In genomic region chr8:3358060-3358459, GRCm38 (mm10) we compare ENCODE assay signal across 9 mouse cellular contexts. TPM values are rescaled to one million over a fixed set of nuclear protein-coding genes. Genes with fewer than 3 reads are reported as not detected.
A peak's percentile ranks its signal among the peaks of the same experiment; 100 is the strongest.
DNase-seq lines count a peak whose midpoint lies in the region; ATAC-seq and TF ChIP-seq lines count a peak whose summit lies in the region.
"Had no signal": no experiment of that assay in that cellular context is flagged by ENCODE, and none has a peak within 500 bp of the region (broad histone marks: within the 10 kb centered on the region; RNA-seq: fewer than 3 reads in every experiment).

No protein-coding gene starts in this region.

- H3K4me1 ChIP-seq in lung, embryonic 14.5 days (ENCODE audit: insufficient read depth): no peaks in the 10 kb centered on the region
- H3K4me1 ChIP-seq: embryonic facial prominence, embryonic 15.5 days had no signal

- H3K27ac ChIP-seq in lung, embryonic 14.5 days (ENCODE audit: low read depth): no peak overlapping the region
- H3K27ac ChIP-seq: embryonic facial prominence, embryonic 15.5 days had no signal

- H3K27me3 ChIP-seq in lung, embryonic 14.5 days (ENCODE audit: insufficient read depth, low read length): no peaks in the 10 kb centered on the region
- H3K27me3 ChIP-seq: embryonic facial prominence, embryonic 15.5 days had no signal

- H3K9ac ChIP-seq in lung, embryonic 14.5 days: no peak overlapping the region
- H3K9ac ChIP-seq: embryonic facial prominence, embryonic 15.5 days had no signal

- no peaks in the 10 kb centered on the region for H3K9me3 ChIP-seq in lung, embryonic 14.5 days (ENCODE audit: low read depth, low read length)
- H3K9me3 ChIP-seq: embryonic facial prominence, embryonic 15.5 days had no signal

- intact Hi-C loops in gastrocnemius, postnatal 14 days (cut with DNase I; ENCODE audit: low total_unique reads): loop anchor here (10.0 kb wide), 2 partner anchors 87 to 317 kb away; partner anchors contain the start of genes Fcor and Trappc5

- 5% methylated on average over 4 of the region's 4 CpGs for WGBS in large intestine, adult 2 months
- 4% methylated on average over 4 of the region's 4 CpGs for WGBS in lung, embryonic 14.5 days

- peak; percentile 87 for TF ChIP-seq CTCF in lung, embryonic 14.5 days (IDR thresholded peaks at IDR 0.05; ENCODE audit: low read depth)

- no peak for ATAC-seq in lung, embryonic 14.5 days (ENCODE audit: insufficient read depth)

- no peaks in the 10 kb centered on the region for H3K36me3 ChIP-seq in lung, embryonic 14.5 days (ENCODE audit: insufficient read depth)
- H3K36me3 ChIP-seq: embryonic facial prominence, embryonic 15.5 days had no signal

- H3K4me3 ChIP-seq in lung, embryonic 14.5 days (ENCODE audit: low read depth, low read length): no peak overlapping the region
- H3K4me3 ChIP-seq: embryonic facial prominence, embryonic 15.5 days had no signal

- DNase-seq in 3134 (ENCODE audit: extremely low read depth, insufficient read length, low spot score) (peak; percentile 23), R1 (ENCODE audit: low read depth, low spot score) (peak; percentile 77)
- DNase-seq in cerebellum, postnatal 25 days: peak; percentile 89 to 95
- DNase-seq in gastrocnemius, postnatal 14 days: peak; percentile 81
- peak; percentile 38 for DNase-seq in large intestine, adult 2 months (ENCODE audit: low read depth, low spot score)
- DNase-seq in lung, embryonic 14.5 days: peak; percentile 86
- peak; percentile 41 for DNase-seq in retina, postnatal 7 days (ENCODE audit: low read depth, low spot score)
- DNase-seq in thymus, postnatal 36 days: peak; percentile 71 to 78

- H3K4me2 ChIP-seq in lung, embryonic 14.5 days: no peak overlapping the region
- H3K4me2 ChIP-seq: embryonic facial prominence, embryonic 15.5 days had no signal

RNA-seq across cellular contexts. Expression of gene A430078G23Rik, which starts 4.8 kb away (rescaled TPM):
- total RNA-seq in gastrocnemius, postnatal 14 days (2021): under 1 TPM; 0.06 to 0.11 TPM
- 1.2 and 2.6 TPM in 2 replicates for polyA plus RNA-seq in large intestine, adult 2 months (2012; rRNA removed)
- polyA plus RNA-seq in lung, embryonic 14.5 days (2014; fragmentation: Nextera tagmentation; extraction: Ambion mirVana): 0.27 and 0.43 TPM in 2 replicates

RNA-seq across cellular contexts. Expression of gene Arhgef18, which starts 34.7 kb away (rescaled TPM):
- total RNA-seq in gastrocnemius, postnatal 14 days (2021): 1 to 10 TPM; 9.4 to 9.6 TPM
- polyA plus RNA-seq in large intestine, adult 2 months (2012; rRNA removed): 17.5 and 24.2 TPM in 2 replicates
- polyA plus RNA-seq in lung, embryonic 14.5 days (2014; fragmentation: Nextera tagmentation; extraction: Ambion mirVana): 7.8 TPM in 2 replicates

Comparison
In these comparisons a context has a peak if more than half of its experiments do, and no peak if none do; other contexts are left out.
1. DNase-seq: peak in every context shown above with its lines; median percentile 92 in cerebellum, postnatal 25 days; 86 in lung, embryonic 14.5 days; 81 in gastrocnemius, postnatal 14 days; 77 in R1; 74 in thymus, postnatal 36 days; 41 in retina, postnatal 7 days; 38 in large intestine, adult 2 months; 23 in 3134.